Mouse (Mus musculus) olfactory bulb, adult 2 months (tissue): ENCODE results near the gene Zbtb6. TPM values are rescaled to one million over a fixed set of nuclear protein-coding genes. Genes with fewer than 3 reads are reported as not detected.

Experiments
- H3K27ac ChIP-seq: fragments of 200-500 bp; 2 replicates; pipeline ENCODE4 v1.5.1; 2012; ENCODE audit warnings: low read depth, low read length; ENCODE audit not compliant: insufficient read depth
- H3K4me1 ChIP-seq: fragments of 200-500 bp; 2 replicates; pipeline ENCODE4 v1.6.1; 2012; ENCODE audit warnings: low read length; ENCODE audit not compliant: control insufficient read depth, insufficient read depth
- H3K4me3 ChIP-seq: fragments of 200-500 bp; 2 replicates; pipeline ENCODE4 v1.5.1; 2012; ENCODE audit warnings: mild to moderate bottlenecking, low read depth, low read length, moderate library complexity; ENCODE audit not compliant: insufficient read depth
- CTCF ChIP-seq: fragments of 200-500 bp; IDR thresholded peaks from 2 replicates; pipeline ENCODE4 v1.5.1; 2012; ENCODE audit warnings: low read depth, mild to moderate bottlenecking, low read length, moderate library complexity; ENCODE audit not compliant: insufficient read depth
- POLR2A ChIP-seq: fragments of 200-500 bp; IDR thresholded peaks from 2 replicates; pipeline ENCODE4 v1.6.1; 2012; ENCODE audit warnings: mild to moderate bottlenecking, low read depth, low read length, moderate library complexity; ENCODE audit not compliant: insufficient read depth
- whole genome bisulfite sequencing: fragments of 180-500 bp; shearing (Covaris S2); methylation state at CpG from one replicate; pipeline ENCODE4 v1.1.7; 2018; 5-methylcytosine and 5-hydroxymethylcytosine counted together
- polyA plus RNA-seq: library from polyadenylated mRNA; stranded (reverse); fragments of >200 nt; gene quantifications from 2 replicates; pipeline ENCODE4 v1.2.4, GENCODE M21; 2012; ENCODE audit warnings: low replicate concordance; ENCODE audit not compliant: missing spikeins, insufficient read depth, insufficient read length

Gene Zbtb6
- not detected in 2 replicates for polyA plus RNA-seq

DNA sequence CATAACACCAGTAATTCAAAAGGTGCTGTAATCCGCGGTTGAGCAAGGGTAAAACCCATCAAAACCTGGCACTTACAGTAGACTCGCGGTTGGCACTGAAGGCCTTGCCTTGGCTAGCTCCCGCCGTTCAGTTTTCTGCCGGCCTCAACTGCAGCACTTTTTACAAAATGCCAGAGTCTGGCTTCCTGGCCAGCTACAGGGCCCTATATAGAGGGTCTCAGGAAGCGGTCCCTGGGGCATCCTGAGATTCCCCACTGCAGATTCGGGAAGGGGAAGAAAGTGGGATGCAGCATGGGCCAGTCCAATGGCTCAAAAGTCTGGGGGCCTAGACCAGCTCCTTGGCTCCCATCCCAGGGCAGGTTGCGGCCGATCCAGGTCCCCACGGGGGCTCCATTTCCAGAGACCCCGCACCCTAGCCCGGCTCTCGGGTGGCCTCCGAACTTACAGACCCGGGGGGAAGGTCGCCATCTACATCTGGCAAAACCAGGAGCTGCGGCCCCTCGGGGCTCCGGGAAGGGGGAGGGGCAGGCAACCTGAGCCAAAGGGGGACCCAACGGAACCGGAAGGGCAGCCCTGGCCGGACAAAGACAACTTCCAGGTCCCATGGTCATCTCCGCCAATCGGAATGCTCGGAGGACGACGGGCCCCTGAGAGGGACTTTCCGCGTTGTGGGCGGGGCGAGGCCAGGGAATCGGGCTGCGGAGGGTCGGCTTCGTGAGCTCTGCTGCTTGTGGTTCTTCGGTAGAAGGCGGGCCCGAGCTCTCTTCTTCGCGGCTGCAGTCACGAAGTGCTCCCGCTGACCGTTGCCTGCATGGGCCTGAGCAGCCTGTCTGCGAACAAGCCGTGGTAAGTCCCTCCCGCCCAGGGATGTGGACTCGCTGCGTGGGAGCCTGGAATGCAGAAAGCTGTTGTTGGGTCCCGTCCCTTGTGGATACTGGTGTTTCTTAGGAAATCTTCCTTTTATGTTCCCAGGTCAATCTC is at the start of gene Zbtb6, which contains the start of the genes Zbtb26 and Rabgap1:
Gene Zbtb6, minus strand, starts transcription at position 561 of the 981 bp plus-strand sequence.
Gene Zbtb26, minus strand, starts transcription at position 525 of the 981 bp plus-strand sequence.
Gene Rabgap1, plus strand, starts transcription at position 669 of the 981 bp plus-strand sequence.
- TF ChIP-seq POLR2A (peak; percentile 48; the same call in 1 of the 2 replicates), CTCF (no peak)
- H3K4me1 ChIP-seq, result no peaks in the 10 kb centered on the region
- H3K27ac ChIP-seq, result peak within 1 kb of the TSS; percentile 48
- WGBS, result under 1% methylated on average over 51 of the region's 51 CpGs
- H3K4me3 ChIP-seq, result peak within 1 kb of the TSS; percentile 96

DNA sequence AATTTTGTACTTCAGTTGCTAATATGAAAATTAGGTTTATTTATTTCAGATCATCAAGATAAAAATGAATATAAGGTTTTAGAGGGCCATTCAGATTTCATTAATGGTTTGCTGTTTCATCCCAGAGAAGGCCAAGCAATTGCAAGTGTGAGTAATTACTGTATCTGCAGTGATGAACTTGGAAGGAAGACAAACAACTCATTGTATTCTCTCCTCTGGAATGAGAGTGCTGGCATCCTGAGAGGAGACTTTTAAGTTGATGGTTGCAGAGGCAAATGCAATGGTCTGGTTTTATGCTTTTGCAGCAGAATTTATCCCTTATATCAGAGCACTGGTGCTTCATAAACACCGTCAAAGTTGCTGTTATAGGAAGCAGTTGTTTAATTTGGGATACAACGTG is 46.0 kb upstream of the Zbtb6 start:
- Histone ChIP-seq H3K4me3 (no peak overlapping the region), H3K27ac (no peak overlapping the region), H3K4me1 (no peaks in the 10 kb centered on the region)
- TF ChIP-seq CTCF (no peak), POLR2A (no peak)
- 93% methylated on average over 2 of the region's 2 CpGs for WGBS

DNA sequence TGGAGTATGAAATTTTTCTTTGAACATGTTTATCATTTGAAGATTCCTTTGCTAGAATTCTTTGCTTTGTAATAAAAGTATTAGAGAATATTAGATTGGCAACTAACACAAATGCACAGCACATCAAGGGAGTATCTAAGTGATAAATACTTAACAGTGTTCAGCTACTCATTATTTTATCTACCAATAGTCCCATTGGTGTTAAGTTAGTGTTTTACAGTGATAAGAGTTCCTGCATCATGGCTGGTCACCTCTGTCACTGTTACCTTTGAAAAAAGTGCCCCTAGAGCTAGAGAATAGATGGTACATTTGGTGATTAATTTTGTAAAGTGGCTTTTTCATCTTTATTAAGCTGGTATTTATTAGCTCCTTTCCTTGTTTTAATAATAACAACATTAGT is 43.4 kb upstream of the Zbtb6 start:
- no peak overlapping the region for H3K27ac ChIP-seq
- no peaks in the 10 kb centered on the region for H3K4me1 ChIP-seq
- no peak overlapping the region for H3K4me3 ChIP-seq
- TF ChIP-seq CTCF (no peak), POLR2A (no peak)

DNA sequence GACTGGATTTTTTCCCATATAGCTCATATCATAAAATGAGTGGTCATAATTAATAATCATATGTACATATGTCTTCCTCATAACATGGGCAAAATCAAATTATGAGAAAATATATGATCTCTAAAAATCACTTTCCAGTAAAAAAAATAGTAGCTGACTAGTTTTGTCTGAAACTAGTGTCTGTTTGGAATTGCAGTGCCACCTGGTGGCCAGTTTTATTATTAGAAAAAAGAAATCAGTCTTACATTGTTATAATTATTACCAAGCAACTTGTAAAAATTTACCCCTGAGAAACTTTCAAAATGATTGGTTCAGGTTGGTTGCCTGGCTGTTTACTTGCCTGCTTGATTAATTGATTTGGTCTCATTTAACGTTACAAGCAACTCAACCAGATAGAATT is 42.4 kb upstream of the Zbtb6 start:
- H3K27ac ChIP-seq, result no peak overlapping the region
- no peak overlapping the region for H3K4me3 ChIP-seq
- 84% methylated on average over 1 of the region's 1 CpGs for WGBS
- no peaks in the 10 kb centered on the region for H3K4me1 ChIP-seq
- TF ChIP-seq POLR2A, result no peak
- no peak for TF ChIP-seq CTCF

DNA sequence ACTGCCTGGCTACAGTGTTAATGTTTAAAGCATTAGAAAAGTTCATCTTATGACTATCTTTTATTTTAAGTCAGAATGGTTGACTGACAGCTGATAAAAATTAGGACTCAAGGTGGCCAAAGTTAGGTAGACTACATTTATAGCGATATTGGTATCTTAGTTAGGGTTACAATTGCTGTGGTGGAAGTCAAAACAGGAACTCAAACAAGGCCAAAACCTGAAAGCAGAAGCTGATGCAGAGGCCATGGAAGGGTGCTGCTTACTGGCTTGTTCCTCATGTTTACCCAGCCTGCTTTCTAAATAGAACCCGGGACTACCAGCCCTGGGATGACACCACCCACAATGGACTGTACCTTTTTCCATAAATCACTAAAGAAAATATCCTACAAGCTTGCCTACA is 41.2 kb upstream of the Zbtb6 start:
- Histone ChIP-seq H3K27ac (no peak overlapping the region), H3K4me1 (no peaks in the 10 kb centered on the region), H3K4me3 (no peak overlapping the region)
- TF ChIP-seq POLR2A (no peak), CTCF (no peak)
- 92% methylated on average over 2 of the region's 2 CpGs for WGBS

DNA sequence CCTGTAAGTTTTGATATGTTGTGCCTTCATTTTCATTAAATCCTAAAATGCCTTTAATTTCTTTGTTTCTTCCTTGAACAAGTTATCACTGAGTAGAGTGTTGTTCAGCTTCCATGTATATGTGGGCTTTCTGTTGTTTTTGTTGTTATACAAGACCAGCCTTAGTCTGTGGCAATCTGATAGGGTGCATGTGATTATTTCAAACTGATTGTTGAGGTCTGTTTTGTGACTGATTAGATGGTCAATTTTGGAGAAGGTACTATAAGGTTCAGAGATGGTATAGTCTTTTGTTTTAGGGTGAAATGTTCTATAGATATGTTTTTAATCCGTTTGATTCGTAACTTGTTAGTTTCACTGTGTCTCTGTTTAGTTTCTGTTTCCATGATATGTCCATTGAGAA is 37.1 kb upstream of the Zbtb6 start:
- 94% methylated on average over 2 of the region's 2 CpGs for WGBS
- no peak overlapping the region for H3K27ac ChIP-seq
- no peak overlapping the region for H3K4me3 ChIP-seq
- H3K4me1 ChIP-seq, result no peaks in the 10 kb centered on the region
- no peak for TF ChIP-seq CTCF
- TF ChIP-seq POLR2A, result no peak

DNA sequence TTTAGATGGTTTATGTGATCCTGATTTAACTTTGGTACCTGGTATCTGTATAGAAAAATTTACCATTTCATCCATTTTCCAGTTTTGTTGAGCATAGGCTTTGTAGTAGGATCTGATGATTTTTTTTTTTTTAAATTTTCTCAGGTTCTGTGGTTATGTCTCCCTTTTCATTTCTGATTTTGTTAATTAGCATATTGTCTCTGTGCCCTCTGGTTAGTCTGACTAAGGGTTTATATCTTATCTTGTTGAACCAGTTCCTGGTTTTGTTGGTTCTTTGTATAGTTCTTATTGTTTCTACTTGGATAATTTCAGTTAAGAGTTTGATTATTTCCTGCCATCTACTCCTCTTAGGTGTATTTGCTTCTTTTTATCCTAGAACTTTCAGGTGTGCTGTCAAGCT is 36.6 kb upstream of the Zbtb6 start:
- H3K4me1 ChIP-seq, result no peaks in the 10 kb centered on the region
- H3K27ac ChIP-seq, result no peak overlapping the region
- no peak overlapping the region for H3K4me3 ChIP-seq
- no peak for TF ChIP-seq CTCF
- no peak for TF ChIP-seq POLR2A

DNA sequence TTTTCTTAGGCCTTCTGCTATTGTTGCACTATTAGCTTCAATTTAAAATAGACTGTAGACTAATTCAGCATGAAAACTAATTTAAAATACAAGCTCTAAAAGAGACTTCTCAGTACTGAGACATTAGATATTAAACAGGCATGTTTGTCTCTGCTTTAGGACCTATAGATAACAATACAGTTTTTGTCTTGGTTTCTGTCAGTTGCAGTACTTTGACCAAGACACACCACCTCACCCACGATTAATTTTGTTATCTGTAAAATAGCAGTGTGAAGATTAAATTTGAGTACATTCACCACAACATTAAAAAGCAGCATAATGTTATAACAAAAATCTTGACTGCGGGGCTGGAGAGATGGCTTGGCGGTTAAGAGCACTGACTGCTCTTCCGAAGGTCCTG is 23.3 kb upstream of the Zbtb6 start:
- no peak for TF ChIP-seq POLR2A
- TF ChIP-seq CTCF, result no peak
- 98% methylated on average over 4 of the region's 4 CpGs for WGBS
- Histone ChIP-seq H3K4me1 (no peaks in the 10 kb centered on the region), H3K4me3 (no peak overlapping the region), H3K27ac (no peak overlapping the region)

DNA sequence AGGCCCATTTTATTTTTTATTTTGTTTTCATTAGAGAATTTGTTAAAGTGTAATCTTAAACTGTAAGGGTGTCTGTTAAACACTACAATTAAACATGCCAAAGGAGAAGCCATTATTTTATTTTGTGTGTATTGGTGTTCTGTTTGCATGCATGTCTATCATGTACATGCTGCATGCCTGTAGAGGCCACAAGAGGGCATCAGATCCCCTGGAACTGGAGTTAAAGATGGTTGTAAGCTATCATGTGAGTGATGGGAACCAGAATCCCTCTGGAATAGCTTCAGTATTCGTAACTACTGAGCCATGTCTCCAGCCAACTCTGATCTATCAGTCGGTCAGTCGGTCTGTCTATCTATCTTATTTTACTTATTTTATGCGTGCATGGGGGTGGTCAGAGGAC is 17.7 kb upstream of the Zbtb6 start:
- Histone ChIP-seq H3K27ac (no peak overlapping the region), H3K4me3 (no peak overlapping the region), H3K4me1 (no peaks in the 10 kb centered on the region)
- TF ChIP-seq CTCF (no peak), POLR2A (no peak)
- 96% methylated on average over 4 of the region's 4 CpGs for WGBS
